Mouse (Mus musculus) forebrain, embryonic 14.5 days (tissue): Measurements from ENCODE around the gene Maco1. TPM values are rescaled to one million over a fixed set of nuclear protein-coding genes. Genes with fewer than 3 reads are reported as not detected.

Experiments
- ATAC-seq: fragments of 200-750 bp; cut with Nextera tagmentation; 2 replicates; pipeline ENCODE4 v1.8.0; 2017; ENCODE audit warnings: mild to moderate bottlenecking, moderate library complexity
- DNase-seq: peaks from one replicate; pipeline ENCODE4 v3.0.0-alpha.2; 2015; ENCODE audit warnings: low spot score
- H3K27ac ChIP-seq: fragments of 300-500 bp; sonication (generic); 2 replicates; pipeline ENCODE4 v1.5.1; 2014; ENCODE audit warnings: low read depth, mild to moderate bottlenecking, control low read depth, low read length, moderate library complexity
- H3K27me3 ChIP-seq: fragments of 300-500 bp; sonication (generic); replicated peaks from 2 replicates; pipeline ENCODE4 v1.6.1; 2014; ENCODE audit warnings: low read length, control low read depth, mixed read lengths; ENCODE audit not compliant: control insufficient read depth, insufficient read depth
- H3K36me3 ChIP-seq: fragments of 300-500 bp; sonication (generic); 2 replicates; pipeline ENCODE4 v1.6.1; 2014; ENCODE audit warnings: low read length, control low read depth; ENCODE audit not compliant: control insufficient read depth, insufficient read depth
- H3K4me1 ChIP-seq: fragments of 300-500 bp; sonication (generic); 2 replicates; pipeline ENCODE4 v1.6.1; 2014; ENCODE audit warnings: antibody characterized with exemption, low read length, control low read depth; ENCODE audit not compliant: control insufficient read depth, insufficient read depth
- H3K4me2 ChIP-seq: fragments of 300-500 bp; sonication (generic); 2 replicates; pipeline ENCODE4 v1.6.1; 2014; ENCODE audit warnings: mild to moderate bottlenecking, control low read depth, low read length
- H3K4me3 ChIP-seq: fragments of 300-500 bp; sonication (generic); 2 replicates; pipeline ENCODE4 v1.5.1; 2014; ENCODE audit warnings: low read depth, low read length, control low read depth
- H3K9ac ChIP-seq: fragments of 300-500 bp; sonication (generic); 2 replicates; pipeline ENCODE4 v1.6.1; 2014; ENCODE audit warnings: mild to moderate bottlenecking, low read length, control low read depth, moderate library complexity
- H3K9me3 ChIP-seq: fragments of 300-500 bp; sonication (generic); replicated peaks from 2 replicates; pipeline ENCODE4 v1.6.1; 2016; ENCODE audit warnings: low read length, control low read depth, mixed read lengths; ENCODE audit not compliant: control insufficient read depth
- WGBS: fragments of 180-500 bp; shearing (Covaris S2); extraction: QIAGEN DNeasy Blood & Tissue Kit; methylation state at CpG from one replicate; pipeline ENCODE4 v1.1.7; 2014; 5-methylcytosine and 5-hydroxymethylcytosine counted together
- polyA plus RNA-seq: library from polyadenylated mRNA; unstranded; fragments of >200 nt; fragmentation: Nextera tagmentation; extraction: Ambion mirVana; gene quantifications from 2 replicates; pipeline ENCODE4 v1.2.1, GENCODE M21; 2014

Gene Maco1
- polyA plus RNA-seq: 81.9 and 92.5 TPM in 2 replicates

DNA sequence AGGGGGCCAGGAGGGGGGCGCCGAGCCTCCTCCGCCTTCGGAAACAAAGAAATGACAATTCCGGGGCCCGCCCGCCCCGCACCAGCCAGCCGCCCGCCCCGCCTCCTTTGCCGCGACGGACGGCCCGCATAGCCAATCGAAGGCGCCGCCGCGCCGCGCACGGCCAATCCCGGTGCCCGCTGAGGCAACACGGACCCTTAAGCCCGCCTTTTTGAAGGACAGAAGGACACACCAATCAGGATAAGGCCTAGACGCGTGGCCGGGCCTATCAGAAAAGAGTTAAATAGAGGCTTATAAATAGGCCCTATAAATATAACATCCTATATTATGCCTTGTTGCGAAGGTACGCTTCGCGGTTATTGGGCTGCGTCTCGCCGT lies at the start of gene Maco1:
Maco1 (minus strand) TSS at position 87 of the 378 bp plus-strand sequence.
- Histone ChIP-seq H3K9me3 (no peaks in the 10 kb centered on the region), H3K4me3 (peak within 1 kb of the TSS; percentile 98), H3K4me2 (peak within 1 kb of the TSS; percentile 86), H3K9ac (peak within 1 kb of the TSS; percentile 99), H3K36me3 (no peaks in the 10 kb centered on the region), H3K4me1 (peaks cover 16% of the 10 kb centered on the region), H3K27me3 (no peaks in the 10 kb centered on the region), H3K27ac (peak within 1 kb of the TSS; percentile 99)
- WGBS: under 1% methylated on average over 34 of the region's 38 CpGs
- DNase-seq: peak; percentile 99
- ATAC-seq: peak; percentile 97

DNA sequence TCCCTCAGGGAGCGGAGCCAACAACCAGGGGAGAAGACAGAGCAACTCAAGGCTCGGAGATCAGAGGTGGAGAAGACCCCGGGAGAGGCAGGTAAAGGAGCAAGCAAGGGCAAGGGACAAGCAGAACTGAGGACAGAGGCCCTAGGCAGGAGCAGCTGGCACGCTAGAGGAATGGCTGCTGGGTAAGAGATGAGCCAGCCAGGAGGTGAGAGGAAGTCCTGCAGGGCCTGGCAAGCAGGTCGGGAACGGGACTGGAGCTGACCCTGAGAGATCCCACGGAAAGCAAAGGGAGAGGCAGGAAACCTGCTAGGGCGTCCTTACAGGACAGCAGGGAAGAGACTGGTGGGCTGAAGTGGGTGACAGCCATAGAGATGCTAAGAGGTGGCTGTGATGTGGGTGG lies 48.0 kb upstream of the Maco1 start:
- Histone ChIP-seq H3K4me3 (no peak overlapping the region), H3K9ac (no peak overlapping the region), H3K36me3 (peaks cover 98% of the 10 kb centered on the region), H3K4me2 (no peak overlapping the region), H3K27ac (no peak overlapping the region), H3K27me3 (no peaks in the 10 kb centered on the region), H3K4me1 (no peaks in the 10 kb centered on the region), H3K9me3 (no peaks in the 10 kb centered on the region)
- no peak for ATAC-seq
- 92% methylated on average over 8 of the region's 8 CpGs for WGBS
- no peak for DNase-seq

DNA sequence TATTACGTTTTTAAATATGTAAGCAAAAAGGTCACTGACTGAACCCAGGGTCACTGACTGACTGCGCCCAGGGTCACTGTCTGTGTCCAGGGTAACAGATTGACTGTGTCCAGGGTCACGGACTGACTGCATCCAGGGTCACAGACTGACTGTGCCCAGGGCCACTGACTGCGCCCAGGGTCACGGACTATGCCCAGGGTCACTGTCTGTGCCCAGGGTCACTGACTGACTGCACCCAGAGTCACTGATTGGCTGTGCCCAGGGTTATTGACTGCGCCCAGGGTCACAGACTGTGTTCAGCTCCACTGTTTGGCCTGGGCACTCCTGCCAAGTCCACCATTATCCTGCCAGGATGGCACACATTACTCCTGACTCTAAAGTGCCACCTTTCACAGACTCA lies 44.1 kb upstream of the Maco1 start:
- Histone ChIP-seq H3K4me1 (no peaks in the 10 kb centered on the region), H3K9me3 (no peaks in the 10 kb centered on the region), H3K9ac (no peak overlapping the region), H3K27me3 (no peaks in the 10 kb centered on the region), H3K36me3 (peaks cover 71% of the 10 kb centered on the region), H3K4me2 (no peak overlapping the region), H3K27ac (no peak overlapping the region), H3K4me3 (no peak overlapping the region)
- ATAC-seq (no peak), DNase-seq (no peak)
- WGBS: 88% methylated on average over 6 of the region's 6 CpGs

DNA sequence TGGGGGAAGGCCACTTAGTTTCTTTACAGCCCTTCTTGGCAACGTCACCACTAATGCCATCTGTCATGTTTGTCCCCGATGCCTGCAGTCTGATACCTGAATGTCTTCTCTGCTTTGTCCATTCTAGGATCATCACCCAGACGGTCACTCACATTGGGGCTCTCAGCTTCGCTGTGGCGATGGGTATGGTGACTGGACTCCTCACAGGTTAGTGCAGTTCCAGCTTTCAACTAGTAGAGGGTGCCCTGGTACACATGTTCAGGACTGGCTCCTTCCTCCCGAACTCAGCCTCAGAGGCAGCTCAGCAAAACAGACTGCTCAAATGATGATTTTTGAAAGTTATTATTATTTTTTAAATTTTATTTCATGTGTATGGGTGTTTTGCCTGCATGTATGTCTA lies 39.0 kb upstream of the Maco1 start:
- no peak overlapping the region for H3K27ac ChIP-seq
- H3K4me2 ChIP-seq: no peak overlapping the region
- H3K27me3 ChIP-seq: no peaks in the 10 kb centered on the region
- no peak overlapping the region for H3K4me3 ChIP-seq
- no peaks in the 10 kb centered on the region for H3K4me1 ChIP-seq
- ATAC-seq (no peak), DNase-seq (peak; percentile 14)
- peaks cover 21% of the 10 kb centered on the region for H3K36me3 ChIP-seq
- no peaks in the 10 kb centered on the region for H3K9me3 ChIP-seq
- no peak overlapping the region for H3K9ac ChIP-seq
- WGBS: 82% methylated on average over 6 of the region's 6 CpGs

DNA sequence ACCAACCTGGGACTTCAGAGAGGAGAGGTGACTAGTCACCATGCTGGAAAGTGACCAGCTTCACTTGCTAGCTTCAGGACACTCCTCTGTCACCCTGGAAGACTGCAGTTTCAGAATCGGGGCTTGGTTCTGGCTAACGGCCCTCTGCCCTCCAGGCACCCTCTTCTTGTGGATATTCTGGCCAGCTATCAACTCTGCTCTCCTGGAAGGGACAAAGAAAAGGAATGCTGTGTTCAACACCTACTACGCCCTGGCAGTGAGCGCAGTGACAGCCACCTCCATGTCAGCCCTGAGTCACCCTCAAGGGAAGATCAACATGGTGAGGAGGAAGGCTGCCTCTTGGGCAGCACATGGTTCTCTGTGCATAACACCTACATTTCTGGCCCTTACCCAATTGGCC lies 31.2 kb upstream of the Maco1 start:
- no peak overlapping the region for H3K4me3 ChIP-seq
- no peaks in the 10 kb centered on the region for H3K27me3 ChIP-seq
- ATAC-seq (no peak), DNase-seq (no peak)
- H3K4me2 ChIP-seq: no peak overlapping the region
- no peak overlapping the region for H3K27ac ChIP-seq
- H3K4me1 ChIP-seq: no peaks in the 10 kb centered on the region
- WGBS: 89% methylated on average over 4 of the region's 4 CpGs
- H3K9me3 ChIP-seq: no peaks in the 10 kb centered on the region
- no peaks in the 10 kb centered on the region for H3K36me3 ChIP-seq
- no peak overlapping the region for H3K9ac ChIP-seq

DNA sequence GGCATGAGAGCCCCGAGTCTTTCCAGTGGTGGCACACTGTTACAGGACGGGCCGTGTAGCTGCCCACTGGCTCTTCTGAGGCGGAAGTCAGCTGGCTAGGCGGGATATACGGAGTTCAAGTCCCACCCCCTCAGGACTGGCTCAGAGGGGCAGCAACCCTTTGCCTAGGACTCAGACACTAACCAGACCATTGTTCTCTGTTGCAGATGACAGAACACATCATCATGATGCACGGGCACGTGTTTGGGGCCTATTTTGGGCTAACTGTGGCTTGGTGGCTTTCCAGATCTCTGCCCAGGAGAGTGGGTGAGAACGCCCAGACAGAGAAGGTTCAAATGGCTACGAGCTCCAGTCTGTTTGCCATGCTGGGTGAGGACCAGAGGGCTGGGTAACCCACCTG lies 30.7 kb upstream of the Maco1 start:
- no peak overlapping the region for H3K4me3 ChIP-seq
- no peaks in the 10 kb centered on the region for H3K27me3 ChIP-seq
- no peak overlapping the region for H3K4me2 ChIP-seq
- no peaks in the 10 kb centered on the region for H3K4me1 ChIP-seq
- H3K9me3 ChIP-seq: no peaks in the 10 kb centered on the region
- no peaks in the 10 kb centered on the region for H3K36me3 ChIP-seq
- 84% methylated on average over 10 of the region's 10 CpGs for WGBS
- no peak overlapping the region for H3K9ac ChIP-seq
- no peak for ATAC-seq
- H3K27ac ChIP-seq: no peak overlapping the region
- DNase-seq: no peak

DNA sequence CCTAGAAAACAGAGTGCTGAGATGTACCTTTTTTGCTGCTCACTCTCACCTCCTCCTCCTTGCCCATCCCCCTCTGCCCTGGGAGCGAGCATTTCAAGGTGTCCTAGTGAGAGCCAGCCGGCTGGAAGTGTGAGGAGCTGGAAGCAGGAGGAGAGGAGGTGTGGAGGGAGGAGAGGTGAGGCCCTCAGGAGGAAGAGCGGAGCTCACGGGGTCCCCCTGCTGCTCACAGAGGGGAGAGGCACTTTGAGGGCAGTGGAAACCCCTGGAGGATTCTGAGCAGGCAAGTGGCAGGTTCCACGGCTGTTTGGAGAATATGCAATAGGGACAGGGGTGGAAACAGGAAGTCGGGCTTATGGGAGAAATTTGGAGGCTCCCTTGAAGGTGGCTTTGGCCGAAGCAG lies 30.1 kb upstream of the Maco1 start:
- ATAC-seq (no peak), DNase-seq (peak; percentile 18)
- Histone ChIP-seq H3K4me1 (no peaks in the 10 kb centered on the region), H3K36me3 (no peaks in the 10 kb centered on the region), H3K27ac (no peak overlapping the region), H3K4me2 (no peak overlapping the region), H3K4me3 (no peak overlapping the region), H3K27me3 (no peaks in the 10 kb centered on the region), H3K9ac (no peak overlapping the region), H3K9me3 (no peaks in the 10 kb centered on the region)
- 30% methylated on average over 7 of the region's 7 CpGs for WGBS

DNA sequence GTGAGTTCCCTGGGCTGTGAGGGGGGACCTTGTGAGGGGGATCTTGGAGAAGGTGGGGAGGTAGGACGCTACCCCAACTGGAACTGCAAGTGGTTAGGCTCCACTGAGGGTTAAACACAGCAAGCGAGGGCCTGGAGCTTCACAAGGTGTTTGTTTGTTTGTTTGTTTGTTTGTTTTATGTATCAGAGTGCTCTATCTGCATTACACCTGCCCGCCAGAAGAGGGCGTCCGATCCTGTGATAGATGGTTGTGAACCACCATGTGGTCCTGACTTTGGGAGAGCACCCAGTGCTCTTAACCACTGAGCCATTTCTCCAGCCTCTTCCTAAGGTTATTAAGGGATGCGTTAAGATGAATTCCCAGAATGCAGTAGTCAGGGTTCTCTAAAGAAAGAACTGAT lies 26.9 kb upstream of the Maco1 start:
- Histone ChIP-seq H3K4me1 (no peaks in the 10 kb centered on the region), H3K9ac (no peak overlapping the region), H3K27me3 (no peaks in the 10 kb centered on the region), H3K4me3 (no peak overlapping the region), H3K27ac (no peak overlapping the region), H3K9me3 (no peaks in the 10 kb centered on the region), H3K4me2 (peak overlapping the region; percentile 51), H3K36me3 (no peaks in the 10 kb centered on the region)
- WGBS: 39% methylated on average over 6 of the region's 6 CpGs
- ATAC-seq (no peak), DNase-seq (no peak)

DNA sequence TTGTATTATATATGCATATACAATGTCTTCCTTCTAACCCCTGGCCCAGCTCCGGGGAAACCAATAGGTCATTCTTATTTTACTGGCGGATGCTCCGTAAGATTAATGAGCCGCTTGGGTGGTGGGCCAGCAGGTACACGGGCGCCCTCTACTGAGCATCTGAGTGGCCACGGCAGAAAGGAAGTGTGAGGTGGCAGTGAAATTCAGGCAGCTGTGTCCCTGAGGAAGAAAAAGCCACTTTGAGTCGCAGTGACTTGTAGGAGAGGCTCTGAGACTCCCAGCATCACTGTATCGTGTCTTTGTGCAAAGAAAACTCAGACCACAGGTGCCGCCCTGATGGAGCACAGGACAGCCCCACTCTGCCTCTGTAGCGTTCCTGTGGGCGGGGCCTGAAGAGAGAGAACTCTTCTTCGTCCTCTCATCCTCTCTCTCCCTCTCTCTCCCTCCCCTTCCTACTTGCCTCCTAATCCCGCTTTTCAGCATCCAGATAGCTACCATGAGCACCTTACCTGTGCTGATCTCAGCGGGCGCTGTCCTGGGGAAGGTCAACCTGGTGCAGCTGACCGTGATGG lies 26.4 kb upstream of the Maco1 start:
- no peak overlapping the region for H3K27ac ChIP-seq
- H3K4me2 ChIP-seq: peak overlapping the region; percentile 51
- no peaks in the 10 kb centered on the region for H3K9me3 ChIP-seq
- no peaks in the 10 kb centered on the region for H3K36me3 ChIP-seq
- DNase-seq (peak; percentile 78), ATAC-seq (0 out of 2 replicates have a peak, but pooled peaks have one; percentile 48)
- H3K4me1 ChIP-seq: no peaks in the 10 kb centered on the region
- WGBS: 3% methylated on average over 17 of the region's 17 CpGs
- no peaks in the 10 kb centered on the region for H3K27me3 ChIP-seq
- H3K4me3 ChIP-seq: peak overlapping the region; percentile 15
- H3K9ac ChIP-seq: peak overlapping the region; percentile 13; the same call in 1 of the 2 replicates
